Mouse (Mus musculus) embryo, embryonic 11 days (tissue): ENCODE results near the gene Xlr5c.
A peak's percentile ranks its signal among the peaks of the same experiment; 100 is the strongest.
"Not testable (repeated sequence)": the region's sequence is repeated elsewhere in the genome, so short reads cannot be mapped to it uniquely, and the experiment has no call there.

Experiments
- DNase-seq: peaks from one replicate; pipeline ENCODE4 v3.0.0-alpha.2; 2015

Xlr5c gene

GRCm38 (mm10) chrX:73292876-73293275 is at the start of gene Xlr5c, which contains the start of gene Xlr5a:
Gene Xlr5c, minus strand, starts transcription at chrX:73292976.
Gene Xlr5a, minus strand, starts transcription at chrX:73292976.
- not testable (repeated sequence) for DNase-seq

DNA sequence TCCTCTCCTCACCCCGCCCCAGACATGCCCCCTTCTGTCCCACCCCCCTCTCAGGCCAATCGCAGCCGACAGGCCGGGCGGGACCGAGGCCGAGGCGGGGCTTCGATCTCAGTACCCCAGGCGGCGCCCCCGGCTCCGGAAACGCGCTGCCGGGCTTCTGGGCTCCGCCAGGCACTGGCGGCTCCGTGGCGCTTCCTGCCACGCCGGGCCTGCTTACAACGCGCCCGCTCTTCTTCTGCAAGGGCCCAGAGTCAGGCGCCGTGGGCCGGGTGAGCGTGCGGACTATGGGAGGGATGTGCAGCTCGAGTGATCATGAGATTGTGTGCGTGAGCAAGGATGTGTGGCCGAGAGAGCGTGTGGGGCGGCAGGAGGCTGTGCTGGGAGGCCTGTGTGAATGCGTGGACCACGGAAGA is 49.7 kb upstream of the Xlr5c start, which contains the start of gene Zfp275:
Gene Zfp275, plus strand, starts transcription at position 139 of the 413 bp plus-strand sequence.
- peak; percentile 86 for DNase-seq

- DNase-seq = no peak
These were observed 49.3 kb upstream of the Xlr5c start for GRCm38 (mm10) chrX:73342068-73342467.

DNA sequence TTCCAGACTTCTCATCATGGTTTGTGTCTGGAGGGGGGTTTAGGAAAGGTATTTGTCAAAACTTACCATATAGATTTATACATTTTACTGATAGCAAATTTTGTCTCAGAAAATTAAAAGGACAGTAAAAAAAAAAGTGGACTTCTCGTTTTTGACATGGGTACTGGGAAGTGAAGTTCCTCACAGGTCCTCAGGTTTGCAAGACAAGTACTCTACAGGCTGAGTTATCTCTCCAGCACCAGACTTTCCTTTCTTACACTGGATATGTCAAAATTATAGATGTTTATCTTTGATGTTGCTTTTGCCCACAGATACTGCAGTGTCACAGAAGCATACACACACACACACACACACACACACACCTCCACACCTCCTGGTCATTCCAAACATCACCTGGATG is 48.7 kb upstream of the Xlr5c start:
- no peak for DNase-seq

- no peak for DNase-seq
These were observed 44.0 kb upstream of the Xlr5c start, which contains the start of gene Gm45015 for GRCm38 (mm10) chrX:73336740-73337139. Gene Gm45015, minus strand, starts transcription at chrX:73336840.

- no peak for DNase-seq
These were observed 40.8 kb upstream of the Xlr5c start for GRCm38 (mm10) chrX:73333548-73333947.

DNA sequence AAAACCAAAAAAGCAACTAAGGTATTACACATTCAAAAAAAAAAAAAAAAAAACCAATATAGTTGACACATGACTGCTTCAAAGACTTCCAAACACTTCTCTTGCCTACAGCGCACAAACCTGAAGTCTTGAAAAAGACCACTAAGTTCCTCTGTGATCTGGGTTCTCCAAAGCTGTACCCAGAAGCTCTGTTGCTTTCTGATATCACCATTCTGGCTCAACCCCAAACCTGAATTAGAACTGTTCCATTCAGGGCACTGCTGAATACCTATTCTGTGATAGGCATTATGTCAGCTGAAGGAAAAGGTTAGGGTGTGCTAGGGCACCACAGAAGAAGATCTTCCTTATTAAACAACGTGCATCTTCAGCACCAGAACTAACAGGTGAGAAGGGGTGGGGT is 34.4 kb upstream of the Xlr5c start:
- DNase-seq = no peak

DNA sequence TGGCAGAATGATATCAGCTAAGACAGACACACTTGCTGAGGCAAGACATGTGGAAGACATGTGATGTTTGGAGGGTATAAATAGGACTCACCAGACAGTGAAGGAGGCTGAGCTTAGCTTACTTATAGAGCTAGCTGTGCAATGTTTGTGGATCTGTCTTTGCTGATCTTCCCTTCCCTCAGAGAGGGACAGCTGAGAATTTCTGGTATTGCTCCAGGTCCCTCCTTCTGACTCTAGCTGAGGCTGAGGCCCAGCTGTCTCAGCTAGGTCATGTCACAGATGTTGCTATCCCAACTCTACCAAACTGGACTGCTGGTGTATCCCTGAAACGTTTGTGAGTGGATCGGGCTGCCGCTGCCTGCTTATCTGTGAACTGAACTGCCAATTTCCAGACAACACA is 28.3 kb upstream of the Xlr5c start:
- DNase-seq = no peak

DNA sequence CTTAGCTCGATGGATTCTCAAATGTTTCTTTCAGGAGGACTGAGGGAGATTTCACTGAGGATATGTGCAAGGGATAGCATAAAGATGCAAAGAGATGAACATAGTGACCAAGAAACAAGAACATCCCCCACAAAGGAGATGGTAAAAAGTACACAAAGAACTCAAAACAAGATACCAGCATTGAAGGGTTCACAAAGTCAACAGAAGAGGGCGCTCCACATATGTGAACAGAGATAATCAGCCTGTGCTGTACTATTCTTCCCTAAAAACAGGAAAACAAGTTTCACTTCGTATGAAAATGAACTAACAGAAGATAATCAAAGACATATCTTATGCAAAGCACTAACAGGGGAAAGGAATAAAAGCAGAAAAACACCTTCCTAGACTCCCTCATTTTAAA is 19.7 kb upstream of the Xlr5c start:
- DNase-seq = peak; percentile 41

GRCm38 (mm10) chrX:73295745-73296144 is 3.0 kb upstream of the Xlr5c start:
- DNase-seq = not testable (repeated sequence)

- DNase-seq = not testable (repeated sequence)
These were observed 27.5 kb downstream of the Xlr5c start, which contains the start of gene Xlr3c for GRCm38 (mm10) chrX:73265270-73265669. Gene Xlr3c, minus strand, starts transcription at chrX:73265390.

DNA sequence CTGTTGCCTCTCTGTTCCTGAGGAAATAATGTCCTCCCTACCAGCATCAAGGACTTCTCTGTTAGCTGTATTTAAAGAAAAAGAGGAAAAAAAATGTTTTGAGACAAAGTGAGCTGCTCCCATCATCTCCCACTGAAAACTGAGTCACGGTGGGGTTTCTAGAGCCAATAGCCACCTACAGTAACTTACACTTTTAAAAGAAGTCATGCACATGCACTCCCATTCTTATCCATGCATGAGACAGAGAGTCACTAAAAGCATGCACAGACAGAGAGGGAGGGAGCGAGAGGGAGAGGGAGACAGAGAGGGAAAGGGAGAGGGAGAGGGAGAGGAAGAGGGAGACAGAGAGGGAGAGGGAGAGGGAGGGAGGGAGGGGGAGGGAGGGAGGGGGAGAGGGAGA is 30.3 kb downstream of the Xlr5c start:
- DNase-seq = not testable (repeated sequence)

GRCm38 (mm10) chrX:73242821-73243325 is 49.9 kb downstream of the Xlr5c start, which contains the start of gene Xlr4c:
Gene Xlr4c, minus strand, starts transcription at chrX:73243130.
- DNase-seq = not testable (repeated sequence)
